Mouse (Mus musculus) liver, adult 10 weeks (tissue): ENCODE measurements around the gene Olfr935. TPM values are rescaled to one million over a fixed set of nuclear protein-coding genes. Genes with fewer than 3 reads are reported as not detected.

Experiments used
- polyA plus RNA-seq: library from polyadenylated mRNA; stranded (reverse); fragments of 350-450 nt; fragmentation: Illumina TruSeq; extraction: RNeasy Lipid Tissue Mini Kit (QIAGEN cat#74804); gene quantifications from one replicate; pipeline ENCODE4 v1.2.3, GENCODE M21; 2014; ENCODE audit warnings: low read depth, low replicate concordance

Gene Olfr935
- polyA plus RNA-seq: not detected

GRCm38 (mm10) chr9:38999583-38999982 lies at the start of gene Olfr935:
TSS of gene Olfr935 (minus strand) at chr9:38999683.

GRCm38 (mm10) chr9:39023277-39023676 lies 23.8 kb upstream of the Olfr935 start, which contains the start of gene Olfr146:
TSS of gene Olfr146 (minus strand) at chr9:39023377.

GRCm38 (mm10) chr9:38988215-38988614 lies 11.3 kb downstream of the Olfr935 start, which contains the start of gene Olfr934:
TSS of gene Olfr934 (minus strand) at chr9:38988315.

GRCm38 (mm10) chr9:38972013-38972412 lies 27.5 kb downstream of the Olfr935 start, which contains the start of gene Olfr933:
TSS of gene Olfr933 (plus strand) at chr9:38972313.

Other genes with a start within 250 kb of the Olfr935 start
- 0.13 TPM for gene Olfr920, start 247.4 kb downstream of the Olfr935 start, polyA plus RNA-seq
- not detected for gene Olfr921, start 226.6 kb downstream of the Olfr935 start, polyA plus RNA-seq
- not detected for gene Olfr922, start 185.1 kb downstream of the Olfr935 start, polyA plus RNA-seq
- not detected for gene Olfr923, start 173.1 kb downstream of the Olfr935 start, polyA plus RNA-seq
- not detected for gene Olfr924, start 155.2 kb downstream of the Olfr935 start, polyA plus RNA-seq
- not detected for gene Olfr26, start 144.6 kb downstream of the Olfr935 start, polyA plus RNA-seq
- gene Olfr926, start 122.6 kb downstream of the Olfr935 start, polyA plus RNA-seq: not detected
- not detected for gene Olfr930, start 69.9 kb downstream of the Olfr935 start, polyA plus RNA-seq
- not detected for gene Olfr933, start 27.4 kb downstream of the Olfr935 start, polyA plus RNA-seq
- gene Olfr934, start 11.4 kb downstream of the Olfr935 start, polyA plus RNA-seq: not detected
- gene Olfr146, start 23.7 kb upstream of the Olfr935 start, polyA plus RNA-seq: not detected
- gene Olfr937, start 65.3 kb upstream of the Olfr935 start, polyA plus RNA-seq: not detected
- gene Olfr938, start 79.2 kb upstream of the Olfr935 start, polyA plus RNA-seq: not detected
- not detected for gene Olfr27, start 128.4 kb upstream of the Olfr935 start, polyA plus RNA-seq
- not detected for gene Olfr943, start 166.6 kb upstream of the Olfr935 start, polyA plus RNA-seq
- gene Olfr944, start 202.2 kb upstream of the Olfr935 start, polyA plus RNA-seq: not detected